Mouse (Mus musculus): Measurements from ENCODE around the gene Slc50a1.

Gene Slc50a1

GRCm38 (mm10) chr3:89228836-89229235 is 41.5 kb downstream of the Slc50a1 start, which contains the start of gene Muc1:
Gene Muc1 (plus strand): TSS chr3:89229057.
- DNase-seq, result no peak

GRCm38 (mm10) chr3:89228180-89228549 is 42.2 kb downstream of the Slc50a1 start:
- peak; percentile 81 for DNase-seq

GRCm38 (mm10) chr3:89227307-89228179 is 42.8 kb downstream of the Slc50a1 start:
- DNase-seq, result peak; percentile 90

GRCm38 (mm10) chr3:89226900-89227299 is 43.5 kb downstream of the Slc50a1 start, which contains the start of gene Mtx1:
Gene Mtx1 (minus strand): TSS chr3:89227088.
- DNase-seq, result no peak

GRCm38 (mm10) chr3:89226361-89226760 is 44.0 kb downstream of the Slc50a1 start:
- DNase-seq, result no peak

GRCm38 (mm10) chr3:89225918-89226317 is 44.5 kb downstream of the Slc50a1 start:
- no peak for DNase-seq

- DNase-seq, result no peak
Measured at GRCm38 (mm10) chr3:89225321-89225815, 45.0 kb downstream of the Slc50a1 start.

GRCm38 (mm10) chr3:89224796-89225195 is 45.6 kb downstream of the Slc50a1 start:
- DNase-seq, result no peak

- DNase-seq, result no peak
Measured at GRCm38 (mm10) chr3:89221167-89221566, 49.2 kb downstream of the Slc50a1 start.

- no peak for DNase-seq
Measured at GRCm38 (mm10) chr3:89219546-89219945, 50.8 kb downstream of the Slc50a1 start.

GRCm38 (mm10) chr3:89218271-89218670 is 52.1 kb downstream of the Slc50a1 start:
- no peak for DNase-seq
